Mouse (Mus musculus) adrenal gland (tissue): ENCODE data around the gene Prss3.
"Not testable (repeated sequence)": the region's sequence is repeated elsewhere in the genome, so short reads cannot be mapped to it uniquely, and the experiment has no call there.

ENCODE experiments used
- intact Hi-C: fragments of 180-260 bp; cut with DNase I; formaldehyde crosslinking; loops from one replicate; pipeline ENCODE4 v1.15.1; 2025
- long read RNA-seq, 2 experiments: library from polyadenylated mRNA; unstranded; transcript quantifications; one replicate each; pipeline ENCODE4 v2.0.0; 2020; ENCODE audit warnings: borderline replicate concordance in 1 of 2; ENCODE audit not compliant: insufficient replicate concordance in 1 of 2

Gene Prss3
- long read RNA-seq, experiment 1: 0 reads
- long read RNA-seq, experiment 2: 0 reads

DNA sequence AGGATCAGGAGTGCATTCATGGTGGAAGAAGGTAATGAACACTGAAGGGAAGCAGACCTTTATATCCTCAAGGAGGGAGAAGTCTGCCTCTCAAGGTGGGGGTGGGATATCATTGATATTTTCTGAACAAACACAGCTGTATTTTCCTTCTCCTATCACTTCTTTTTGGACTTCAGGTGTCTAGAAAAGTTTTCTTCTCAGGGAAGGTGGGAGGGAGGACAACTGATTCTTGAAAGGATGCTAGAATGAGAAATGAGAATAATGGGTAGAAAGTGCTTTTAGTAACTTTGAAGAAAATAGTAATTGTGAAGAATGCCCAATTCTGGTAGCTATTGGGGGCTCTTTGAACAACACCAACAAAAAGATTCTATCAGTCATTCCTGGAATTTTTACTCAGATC is at the start of gene Prss3:
Gene Prss3, minus strand, starts transcription at position 101 of the 400 bp plus-strand sequence.
- intact Hi-C loops: not testable (repeated sequence)

DNA sequence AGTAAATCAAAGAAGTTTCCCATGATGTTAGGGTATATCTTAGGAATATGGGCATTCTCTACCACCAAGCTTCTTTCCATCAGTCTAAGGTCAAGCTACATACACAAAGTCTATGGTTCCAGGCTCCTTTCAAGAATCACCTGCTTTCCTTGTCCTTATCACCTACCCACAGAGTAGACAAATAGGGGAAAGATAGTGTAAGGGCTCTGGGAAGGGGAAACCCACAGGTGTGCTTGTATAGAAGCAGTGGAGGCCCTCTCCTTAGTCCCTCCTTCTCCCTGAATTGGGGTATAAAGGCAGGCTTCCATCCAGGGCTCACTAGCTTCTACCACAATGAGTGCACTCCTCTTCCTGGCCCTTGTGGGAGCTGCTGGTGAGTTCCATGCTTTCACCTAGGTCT is 14.6 kb upstream of the Prss3 start, which contains the start of gene Gm5771:
Gene Gm5771, plus strand, starts transcription at position 301 of the 400 bp plus-strand sequence.
- intact Hi-C loops: not testable (repeated sequence)

DNA sequence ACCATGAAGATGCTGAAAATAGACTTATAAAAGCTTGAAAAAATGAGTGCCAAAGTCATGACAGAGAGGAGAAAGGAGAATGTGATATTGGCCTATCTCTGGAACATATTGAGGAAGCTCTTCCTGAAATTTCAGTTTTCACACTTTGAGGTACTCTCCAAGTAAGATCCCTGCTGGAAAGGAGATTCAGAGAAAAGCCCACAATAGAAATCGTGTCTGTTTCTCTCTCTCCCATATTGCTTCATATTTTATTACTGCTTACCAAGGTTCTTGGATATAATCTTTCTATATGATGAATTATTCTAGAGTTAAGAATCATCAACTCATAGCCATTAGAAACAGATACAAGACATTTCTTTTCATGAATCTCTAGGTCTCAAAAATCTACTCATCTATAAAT is 14.2 kb upstream of the Prss3 start:
- intact Hi-C loops: not testable (repeated sequence)

- intact Hi-C loops: no loop called here
Measured at GRCm38 (mm10) chr6:41386781-41387180, 9.3 kb upstream of the Prss3 start.

DNA sequence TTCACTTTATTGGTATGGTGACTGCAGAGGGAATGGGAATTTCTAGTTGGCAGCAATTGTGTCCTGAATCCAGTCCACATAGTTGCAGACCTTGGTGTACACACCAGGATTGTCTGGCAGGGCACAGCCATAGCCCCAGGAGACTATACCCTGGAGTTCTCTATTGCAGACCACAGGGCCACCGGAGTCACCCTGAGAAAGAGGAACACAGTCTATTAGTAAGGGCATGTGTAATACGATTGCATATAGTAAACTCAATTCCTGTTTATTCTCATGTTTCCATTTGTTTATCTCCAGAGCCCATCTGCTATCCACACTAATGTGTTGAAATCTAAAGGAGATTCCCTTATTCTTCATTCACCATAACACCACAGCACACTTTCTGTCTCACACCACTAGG is 3.7 kb downstream of the Prss3 start:
- intact Hi-C loops: not testable (repeated sequence)

DNA sequence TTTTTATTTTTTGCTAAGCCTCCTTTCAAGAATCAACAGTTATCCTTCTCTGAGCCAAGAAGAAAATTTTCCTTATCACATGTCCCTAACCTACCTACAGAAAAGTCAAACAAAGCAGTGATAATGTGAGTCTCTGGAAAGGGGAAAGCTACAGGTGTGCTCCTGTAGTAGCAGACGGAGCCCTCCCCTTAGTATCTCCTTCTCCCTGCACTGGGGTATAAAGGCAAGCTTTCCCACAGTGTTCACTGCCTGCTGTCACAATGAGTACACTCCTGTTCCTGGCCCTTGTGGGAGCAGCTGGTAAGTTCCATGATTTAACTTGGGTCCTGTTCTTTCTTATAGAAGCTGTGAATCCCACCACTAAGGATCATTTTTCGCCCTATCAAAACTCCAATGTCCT is 23.5 kb downstream of the Prss3 start, which contains the start of gene Try10:
Gene Try10, plus strand, starts transcription at position 174 of the 400 bp plus-strand sequence.
- intact Hi-C loops: no loop called here
